Mouse (Mus musculus): Measurements from ENCODE around the gene Gusb.

Gene Gusb

GRCm38 (mm10) chr5:129971491-129971890 lies 31.4 kb downstream of the Gusb start:
- no peak for DNase-seq

DNA sequence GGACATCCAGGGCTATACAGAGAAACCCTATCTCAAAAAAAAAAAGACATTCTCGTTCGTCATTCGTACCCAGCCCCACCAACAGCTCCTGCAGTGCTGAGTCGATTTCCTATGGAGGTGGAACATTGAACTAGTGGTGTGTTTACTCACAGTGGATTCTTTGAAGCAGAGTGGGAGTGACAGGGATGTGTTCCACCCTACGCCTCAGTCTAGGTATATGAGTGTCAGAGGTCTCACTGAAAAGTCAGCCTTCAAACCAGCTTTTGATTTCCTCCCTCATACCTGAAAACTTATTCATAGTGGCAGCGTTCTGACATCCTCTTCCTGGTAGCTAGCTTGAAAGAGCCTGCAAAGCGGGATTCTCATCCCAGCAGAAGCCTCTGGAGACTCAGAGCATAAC lies 34.4 kb downstream of the Gusb start:
- DNase-seq, result no peak

GRCm38 (mm10) chr5:129966448-129966847 lies 36.4 kb downstream of the Gusb start:
- no peak for DNase-seq

DNA sequence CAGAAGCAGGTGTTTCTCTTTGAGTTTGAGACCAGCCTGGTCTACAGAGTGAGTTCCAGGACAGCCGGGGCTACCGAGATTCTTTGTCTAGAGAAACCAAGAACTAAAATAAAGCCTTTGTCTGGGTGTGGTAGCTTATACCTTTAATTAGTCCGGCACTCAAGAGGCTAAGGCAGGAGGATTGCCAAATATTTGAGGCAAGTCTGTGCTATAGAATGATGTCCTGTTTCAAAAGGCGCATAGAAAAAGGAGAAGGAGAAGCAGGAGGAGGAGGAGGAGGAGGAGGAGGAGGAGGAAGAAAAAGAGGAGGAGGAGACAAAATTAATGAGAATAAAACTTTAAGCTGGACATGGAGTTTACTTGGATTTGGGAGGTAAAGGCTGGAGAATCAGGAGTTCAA lies 39.6 kb downstream of the Gusb start:
- no peak for DNase-seq

DNA sequence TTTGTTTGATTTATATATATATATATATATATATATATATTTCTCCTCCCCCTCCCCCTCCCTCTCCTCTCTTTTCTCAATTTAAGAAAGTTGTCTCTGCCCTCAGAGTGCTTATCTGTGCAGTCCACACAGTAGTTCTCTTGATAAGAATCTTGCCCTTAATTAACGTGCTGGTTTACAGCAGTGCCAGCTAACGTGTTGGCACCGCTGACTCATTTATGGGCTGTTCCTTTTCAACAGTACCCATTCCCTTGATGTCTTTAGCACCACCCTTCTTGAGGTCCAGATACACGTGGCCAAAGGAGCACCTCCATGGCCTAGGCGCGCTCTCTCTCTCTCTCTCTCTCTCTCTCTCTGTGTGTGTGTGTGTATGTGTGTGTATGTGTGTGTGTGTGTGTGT lies 47.1 kb downstream of the Gusb start:
- DNase-seq, result no peak

GRCm38 (mm10) chr5:129954473-129955254 lies 48.2 kb downstream of the Gusb start:
- DNase-seq, result no peak

GRCm38 (mm10) chr5:129952143-129952542 lies 50.7 kb downstream of the Gusb start:
- no peak for DNase-seq

DNA sequence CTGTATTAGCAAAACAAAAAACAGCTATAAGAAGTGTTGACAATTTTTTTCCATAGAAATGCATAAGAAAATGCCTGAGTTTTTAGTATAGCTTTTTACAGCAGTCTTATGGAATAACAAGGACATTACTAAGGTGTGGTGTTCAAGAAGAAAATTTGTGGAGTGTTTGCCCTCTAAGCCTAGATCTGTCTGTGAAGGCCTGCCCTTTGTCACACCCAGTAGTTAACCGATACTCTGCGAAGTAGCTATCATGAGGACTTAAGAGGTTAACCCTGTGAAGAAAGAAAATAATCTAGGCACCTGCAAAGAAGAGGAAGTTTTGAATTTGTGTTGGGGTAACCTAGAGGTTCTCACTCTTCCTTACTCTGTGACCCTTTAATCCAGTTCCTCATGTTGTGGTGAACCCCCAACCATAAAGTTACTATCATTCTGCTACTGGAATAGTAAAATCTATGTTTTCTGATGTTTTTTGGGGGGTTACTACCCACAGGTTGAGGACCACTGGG lies 55.3 kb downstream of the Gusb start:
- no peak for DNase-seq

GRCm38 (mm10) chr5:129943402-129943801 lies 59.4 kb downstream of the Gusb start:
- no peak for DNase-seq

GRCm38 (mm10) chr5:129942073-129942939 lies 60.5 kb downstream of the Gusb start:
- DNase-seq, result peak; percentile 17

GRCm38 (mm10) chr5:129941495-129942045 lies 61.3 kb downstream of the Gusb start, which contains the start of gene Vkorc1l1:
Vkorc1l1 (plus strand) TSS chr5:129941970.
- peak; percentile 99 for DNase-seq

DNA sequence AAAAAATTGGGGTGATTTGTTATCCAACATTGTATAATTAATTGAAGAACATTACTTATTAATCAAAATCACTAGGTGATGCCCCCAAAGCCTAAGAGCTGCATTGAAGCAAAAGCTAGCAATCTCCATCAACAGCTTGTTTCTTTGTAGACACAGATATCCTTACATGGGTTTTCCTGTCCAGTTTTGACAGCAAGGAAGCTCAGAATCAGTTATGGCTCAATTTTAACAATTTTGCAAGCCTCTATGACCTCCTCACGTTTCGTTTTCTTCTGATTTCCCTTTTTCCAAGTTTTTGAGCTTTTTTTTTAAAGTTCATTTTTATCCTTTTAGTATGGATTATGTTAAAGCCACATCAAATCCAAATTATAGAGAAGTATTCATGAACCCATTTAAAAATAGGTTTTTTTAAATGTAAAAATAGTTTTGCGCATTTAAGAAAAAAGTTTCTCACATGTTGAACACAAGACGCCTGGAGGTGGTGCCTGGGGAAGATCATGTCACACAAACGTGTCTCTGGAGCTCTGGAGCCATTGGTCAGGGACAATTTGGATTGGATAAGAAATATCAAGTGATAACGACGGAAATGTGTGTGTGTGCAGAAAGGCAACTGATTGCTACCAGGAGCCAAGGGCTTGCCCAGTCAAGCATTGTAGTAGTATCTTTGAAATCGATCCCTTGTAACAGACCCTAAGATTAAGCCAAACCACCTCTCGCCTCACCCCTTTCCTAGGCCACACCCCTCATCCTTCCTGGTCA lies 61.9 kb downstream of the Gusb start:
- no peak for DNase-seq

DNA sequence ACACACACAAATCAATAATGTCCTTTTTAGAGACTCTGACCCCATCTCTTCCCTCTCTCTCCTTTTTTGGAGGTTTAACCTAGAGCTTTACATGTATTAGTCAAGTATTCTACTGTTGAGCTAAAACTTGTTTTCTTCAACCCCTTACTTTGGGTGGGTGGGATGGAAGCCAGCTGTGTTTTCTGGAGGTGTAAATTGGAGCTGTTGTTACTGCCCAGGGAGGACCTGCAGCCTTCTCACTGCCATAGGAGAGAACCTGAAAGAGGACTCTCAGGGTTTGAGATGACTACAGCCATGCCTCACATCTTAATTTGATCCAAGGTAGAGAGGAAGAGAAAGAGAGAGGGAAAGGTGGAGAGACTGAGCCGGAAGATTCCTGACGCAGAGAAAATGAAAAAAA lies 62.6 kb downstream of the Gusb start:
- DNase-seq, result no peak
